Mouse (Mus musculus) T-helper 2 cell (primary cell): ENCODE results near the gene Got2.
"Not testable (repeated sequence)": the region's sequence is repeated elsewhere in the genome, so short reads cannot be mapped to it uniquely, and the experiment has no call there.

Source experiments
- in situ Hi-C: fragments of 300-600 bp; cut with MboI, MseI; formaldehyde crosslinking; loops from one replicate; pipeline ENCODE4 v1.15.1; 2025; ENCODE audit warnings: high pct_unique_total_duplicates

Got2 gene

GRCm38 (mm10) chr8:95871690-95872089 is 16.7 kb downstream of the Got2 start:
- in situ Hi-C loops = no loop called here

- in situ Hi-C loops = loop anchor here (5.0 to 10.0 kb wide), 2 partner anchors 133 to 1190 kb away; no protein-coding TSS in a partner anchor
Measured at GRCm38 (mm10) chr8:95864851-95865250, 23.5 kb downstream of the Got2 start.

- in situ Hi-C loops = loop anchor here (5.0 to 10.0 kb wide), 2 partner anchors 132 to 1189 kb away; no protein-coding TSS in a partner anchor
Measured at GRCm38 (mm10) chr8:95863761-95864440, 24.4 kb downstream of the Got2 start.

GRCm38 (mm10) chr8:95854174-95854573 is 34.2 kb downstream of the Got2 start:
- in situ Hi-C loops = no loop called here

- in situ Hi-C loops = no loop called here
Measured at GRCm38 (mm10) chr8:95853102-95853843, 35.1 kb downstream of the Got2 start, which contains the start of gene Slc38a7. TSS of gene Slc38a7 (minus strand) at chr8:95853539.

GRCm38 (mm10) chr8:95852290-95852689 is 36.1 kb downstream of the Got2 start:
- in situ Hi-C loops = no loop called here

GRCm38 (mm10) chr8:95850326-95850725 is 38.0 kb downstream of the Got2 start:
- in situ Hi-C loops = no loop called here

GRCm38 (mm10) chr8:95848734-95849464 is 39.4 kb downstream of the Got2 start:
- in situ Hi-C loops = loop anchor here (10.0 kb wide), 1 partner anchor 494 kb away; the partner anchor contains the start of gene Mmp15

- in situ Hi-C loops = loop anchor here (10.0 kb wide), 1 partner anchor 493 kb away; the partner anchor contains the start of gene Mmp15
Measured at GRCm38 (mm10) chr8:95848061-95848551, 40.2 kb downstream of the Got2 start.

- in situ Hi-C loops = loop anchor here (10.0 kb wide), 1 partner anchor 490 kb away; the partner anchor contains the start of gene Mmp15
Measured at GRCm38 (mm10) chr8:95845026-95845425, 43.3 kb downstream of the Got2 start.

- in situ Hi-C loops = loop anchor here (10.0 kb wide), 1 partner anchor 489 kb away; the partner anchor contains the start of gene Mmp15
Measured at GRCm38 (mm10) chr8:95843968-95844367, 44.4 kb downstream of the Got2 start.

- in situ Hi-C loops = loop anchor here (10.0 kb wide), 1 partner anchor 487 kb away; the partner anchor contains the start of gene Mmp15
Measured at GRCm38 (mm10) chr8:95841436-95841835, 46.9 kb downstream of the Got2 start.

GRCm38 (mm10) chr8:95839289-95839688 is 49.1 kb downstream of the Got2 start:
- in situ Hi-C loops = no loop called here

- in situ Hi-C loops = no loop called here
Measured at GRCm38 (mm10) chr8:95837266-95837665, 51.1 kb downstream of the Got2 start.

- in situ Hi-C loops = no loop called here
Measured at GRCm38 (mm10) chr8:95835891-95836290, 52.5 kb downstream of the Got2 start.

GRCm38 (mm10) chr8:95833435-95833984 is 54.8 kb downstream of the Got2 start:
- in situ Hi-C loops = loop anchor here (5.0 kb wide), 1 partner anchor 231 kb away; no protein-coding TSS in a partner anchor

- in situ Hi-C loops = loop anchor here (5.0 kb wide), 1 partner anchor 231 kb away; no protein-coding TSS in a partner anchor
Measured at GRCm38 (mm10) chr8:95832603-95833434, 55.5 kb downstream of the Got2 start.

- in situ Hi-C loops = loop anchor here (5.0 kb wide), 1 partner anchor 228 kb away; no protein-coding TSS in a partner anchor
Measured at GRCm38 (mm10) chr8:95830144-95830543, 58.2 kb downstream of the Got2 start.

- in situ Hi-C loops = not testable (repeated sequence)
Measured at GRCm38 (mm10) chr8:95825162-95825561, 63.2 kb downstream of the Got2 start, which contains the start of gene Sap18b. TSS of gene Sap18b (plus strand) at chr8:95825346.

- in situ Hi-C loops = loop anchor here (25.0 kb wide), 1 partner anchor 985 kb away; the partner anchor contains the start of genes Ciapin1 and Coq9
Measured at GRCm38 (mm10) chr8:95822699-95823098, 65.6 kb downstream of the Got2 start.
